Mouse (Mus musculus) testis, adult 2 months (tissue): ENCODE data around the gene Arhgap9. TPM values are rescaled to one million over a fixed set of nuclear protein-coding genes. Genes with fewer than 3 reads are reported as not detected.

Source experiments
- H3K27ac ChIP-seq: fragments of 200-500 bp; 2 replicates; pipeline ENCODE4 v1.5.1; 2012; ENCODE audit warnings: low read depth, low read length; ENCODE audit not compliant: control insufficient read depth, insufficient read depth
- H3K27me3 ChIP-seq: fragments of 200-500 bp; 2 replicates; pipeline ENCODE4 v1.6.1; 2012; ENCODE audit warnings: mild to moderate bottlenecking, low read length, moderate library complexity; ENCODE audit not compliant: control insufficient read depth, insufficient read depth
- H3K36me3 ChIP-seq: fragments of 200-500 bp; 2 replicates; pipeline ENCODE4 v1.6.1; 2012; ENCODE audit warnings: mild to moderate bottlenecking, low read length; ENCODE audit not compliant: control insufficient read depth, insufficient read depth
- H3K4me1 ChIP-seq: fragments of 200-500 bp; 2 replicates; pipeline ENCODE4 v1.6.1; 2012; ENCODE audit warnings: low read length; ENCODE audit not compliant: control insufficient read depth, insufficient read depth
- H3K4me3 ChIP-seq: fragments of 200-500 bp; 2 replicates; pipeline ENCODE4 v1.5.1; 2012; ENCODE audit warnings: low read depth, mild to moderate bottlenecking, low read length, moderate library complexity, mixed read lengths; ENCODE audit not compliant: control insufficient read depth
- CTCF ChIP-seq: fragments of 200-500 bp; IDR thresholded peaks from 2 replicates; pipeline ENCODE4 v1.5.1; 2012; ENCODE audit warnings: low read depth, mild to moderate bottlenecking, inconsistent platforms, low read length, moderate library complexity; ENCODE audit not compliant: control insufficient read depth, insufficient read depth, insufficient replicate concordance
- POLR2A ChIP-seq: fragments of 200-500 bp; IDR thresholded peaks from 2 replicates; pipeline ENCODE4 v1.6.1; 2012; ENCODE audit warnings: low read depth, mild to moderate bottlenecking, inconsistent platforms, low read length, moderate library complexity; ENCODE audit not compliant: control insufficient read depth
- polyA plus RNA-seq: library from polyadenylated mRNA; depleted of rRNA; stranded (reverse); fragments of >200 nt; gene quantifications from 2 replicates; pipeline ENCODE4 v1.2.3, GENCODE M21; 2012

The Arhgap9 gene
- polyA plus RNA-seq, 1 experiment, result 0.32 TPM

DNA sequence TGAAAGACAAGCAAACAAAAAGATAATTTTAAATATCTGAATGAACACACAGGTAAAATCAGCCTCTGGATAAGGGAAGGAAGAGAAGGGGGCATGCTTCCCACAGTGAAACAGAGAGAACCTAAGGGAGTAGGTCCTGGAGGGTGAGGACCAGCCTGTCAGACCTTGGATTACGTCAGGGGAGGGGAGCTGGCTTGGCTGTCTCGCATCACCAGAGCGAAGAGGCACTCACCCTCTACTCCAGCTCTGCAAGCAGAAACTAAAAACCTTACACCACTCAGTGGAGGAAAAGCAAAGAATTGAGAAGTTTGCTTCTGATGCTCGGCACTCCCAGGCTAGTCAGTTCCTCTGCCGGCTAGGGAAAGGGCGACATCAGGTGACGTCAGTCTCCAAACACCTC, 1.8 kb upstream of the Arhgap9 start:
- Histone ChIP-seq H3K27me3 (no peaks in the 10 kb centered on the region), H3K36me3 (no peaks in the 10 kb centered on the region), H3K4me3 (no peak overlapping the region), H3K27ac (no peak overlapping the region), H3K4me1 (peaks cover 12% of the 10 kb centered on the region)
- TF ChIP-seq POLR2A, result no peak

- Histone ChIP-seq H3K27ac (no peak overlapping the region), H3K4me1 (peaks cover 26% of the 10 kb centered on the region), H3K27me3 (peaks cover 4% of the 10 kb centered on the region; the same call in 1 of the 2 replicates), H3K4me3 (no peak overlapping the region), H3K36me3 (no peaks in the 10 kb centered on the region)
- TF ChIP-seq POLR2A, result no peak
- TF ChIP-seq CTCF, result no peak
Measured at GRCm38 (mm10) chr10:127322178-127322577, 414 bp downstream of the Arhgap9 start.

- TF ChIP-seq CTCF (no peak), POLR2A (no peak)
- H3K36me3 ChIP-seq, result no peaks in the 10 kb centered on the region
- H3K27ac ChIP-seq, result no peak overlapping the region
- no peak overlapping the region for H3K4me3 ChIP-seq
- peaks cover 7% of the 10 kb centered on the region for H3K27me3 ChIP-seq
- peaks cover 29% of the 10 kb centered on the region for H3K4me1 ChIP-seq
Measured at GRCm38 (mm10) chr10:127322669-127323068, 905 bp downstream of the Arhgap9 start.

- TF ChIP-seq POLR2A (no peak), CTCF (no peak)
- no peaks in the 10 kb centered on the region for H3K36me3 ChIP-seq
- no peak overlapping the region; the same call in 1 of the 2 replicates for H3K4me3 ChIP-seq
- H3K27ac ChIP-seq, result no peak overlapping the region
- peaks cover 30% of the 10 kb centered on the region for H3K4me1 ChIP-seq
- peaks cover 7% of the 10 kb centered on the region for H3K27me3 ChIP-seq
Measured at GRCm38 (mm10) chr10:127323131-127323855, 1.5 kb downstream of the Arhgap9 start.

DNA sequence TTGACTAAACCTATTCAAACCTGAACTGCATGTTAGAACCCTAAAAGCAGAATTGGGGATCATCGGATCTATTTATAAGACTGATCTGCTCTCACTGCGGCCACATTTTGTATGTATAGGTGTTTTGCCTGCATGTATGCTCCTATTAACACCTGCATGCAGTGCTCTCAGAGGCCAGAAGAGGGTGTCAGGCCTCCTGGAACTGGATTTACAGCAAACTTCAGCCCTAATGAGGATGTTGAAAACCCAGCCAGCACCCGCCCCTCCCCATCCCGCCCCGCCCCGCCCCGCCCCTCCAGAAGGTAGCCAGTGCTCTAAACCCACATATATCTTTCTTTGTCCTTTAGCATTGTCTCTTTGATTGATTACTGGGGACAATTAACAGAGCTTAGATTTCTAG, 2.7 kb downstream of the Arhgap9 start:
- no peak overlapping the region for H3K27ac ChIP-seq
- TF ChIP-seq CTCF (no peak), POLR2A (no peak)
- H3K4me3 ChIP-seq, result no peak overlapping the region
- peaks cover 30% of the 10 kb centered on the region for H3K4me1 ChIP-seq
- peaks cover 7% of the 10 kb centered on the region for H3K27me3 ChIP-seq
- no peaks in the 10 kb centered on the region for H3K36me3 ChIP-seq

DNA sequence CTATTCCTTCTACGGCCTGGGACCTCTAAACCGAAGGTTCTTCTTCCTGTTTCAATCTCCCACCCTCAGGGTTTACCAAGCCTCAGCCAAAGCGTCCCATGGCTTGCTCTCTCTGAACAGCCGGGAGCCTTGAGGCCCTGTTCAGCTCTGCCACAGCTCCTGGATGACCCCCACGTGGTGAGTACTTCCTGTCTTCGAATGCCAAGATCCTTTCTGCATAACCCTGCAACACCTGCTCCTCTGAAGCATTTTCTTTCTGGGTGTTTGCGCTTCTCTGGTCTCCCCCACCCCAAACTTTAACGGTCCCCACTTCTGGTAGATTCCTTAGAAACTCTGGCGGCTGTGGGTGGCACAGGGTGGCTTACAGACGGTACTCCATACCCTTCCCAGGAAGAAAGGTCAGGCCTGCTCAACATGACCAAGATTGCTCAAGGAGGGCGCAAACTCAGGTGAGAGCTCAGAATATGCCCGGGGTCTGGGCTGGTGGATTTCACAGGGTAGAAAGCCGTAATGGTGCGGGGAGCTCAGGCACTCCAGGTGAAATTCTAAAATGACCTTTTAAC, 3.8 kb downstream of the Arhgap9 start:
- Histone ChIP-seq H3K27me3 (peaks cover 7% of the 10 kb centered on the region), H3K4me1 (peaks cover 30% of the 10 kb centered on the region), H3K36me3 (no peaks in the 10 kb centered on the region), H3K4me3 (no peak overlapping the region), H3K27ac (no peak overlapping the region)
- TF ChIP-seq POLR2A (no peak), CTCF (no peak; the same call in 1 of the 2 replicates)

DNA sequence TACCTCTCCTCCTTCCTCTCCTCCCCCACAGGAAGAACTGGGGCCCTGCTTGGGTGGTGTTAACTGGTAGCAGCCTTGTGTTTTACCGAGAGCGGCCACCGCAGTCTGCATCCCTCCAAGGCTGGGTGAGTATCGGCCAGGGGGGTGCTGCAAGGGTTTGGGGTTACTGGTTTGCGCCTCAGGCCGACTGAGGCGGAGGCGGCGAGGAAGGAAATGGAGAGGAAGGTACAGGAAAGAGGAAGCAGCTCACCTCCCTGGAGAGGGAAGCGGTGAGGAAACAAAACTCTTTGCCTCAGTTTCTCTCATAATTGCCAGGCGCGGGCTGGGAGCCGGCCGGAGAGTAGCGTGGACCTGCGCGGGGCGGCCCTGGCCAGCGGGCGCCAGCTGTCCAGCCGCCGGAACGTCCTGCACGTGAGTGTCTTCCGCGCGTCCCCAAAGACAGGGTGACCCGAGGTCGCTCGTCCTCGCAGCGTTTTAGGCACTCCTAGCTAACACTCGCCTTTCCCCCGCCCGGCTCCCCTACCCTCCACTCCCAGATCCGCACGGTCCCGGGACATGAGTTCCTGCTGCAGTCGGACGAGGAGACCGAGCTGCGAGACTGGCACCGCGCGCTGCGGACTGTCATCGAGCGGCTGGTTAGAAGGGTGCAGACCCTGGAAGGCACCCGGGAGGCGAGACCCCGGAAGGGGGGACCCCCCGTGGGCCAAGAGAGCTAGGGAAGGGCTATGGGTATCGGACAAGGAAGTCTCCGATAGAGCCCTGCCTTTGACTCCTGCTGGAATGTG, 4.4 kb downstream of the Arhgap9 start:
- H3K27me3 ChIP-seq, result peaks cover 7% of the 10 kb centered on the region
- TF ChIP-seq POLR2A (no peak), CTCF (no peak)
- peak overlapping the region; percentile 55 for H3K4me3 ChIP-seq
- H3K27ac ChIP-seq, result no peak overlapping the region
- H3K36me3 ChIP-seq, result no peaks in the 10 kb centered on the region
- peaks cover 30% of the 10 kb centered on the region for H3K4me1 ChIP-seq
